Mouse (Mus musculus) thymus, postnatal 25 days (tissue): ENCODE data around the gene Fcrlb.
"Not testable (repeated sequence)": the region's sequence is repeated elsewhere in the genome, so short reads cannot be mapped to it uniquely, and the experiment has no call there.

Source experiments
- DNase-seq: peaks from one replicate; pipeline ENCODE4 v3.0.0; 2022

Fcrlb gene

DNA sequence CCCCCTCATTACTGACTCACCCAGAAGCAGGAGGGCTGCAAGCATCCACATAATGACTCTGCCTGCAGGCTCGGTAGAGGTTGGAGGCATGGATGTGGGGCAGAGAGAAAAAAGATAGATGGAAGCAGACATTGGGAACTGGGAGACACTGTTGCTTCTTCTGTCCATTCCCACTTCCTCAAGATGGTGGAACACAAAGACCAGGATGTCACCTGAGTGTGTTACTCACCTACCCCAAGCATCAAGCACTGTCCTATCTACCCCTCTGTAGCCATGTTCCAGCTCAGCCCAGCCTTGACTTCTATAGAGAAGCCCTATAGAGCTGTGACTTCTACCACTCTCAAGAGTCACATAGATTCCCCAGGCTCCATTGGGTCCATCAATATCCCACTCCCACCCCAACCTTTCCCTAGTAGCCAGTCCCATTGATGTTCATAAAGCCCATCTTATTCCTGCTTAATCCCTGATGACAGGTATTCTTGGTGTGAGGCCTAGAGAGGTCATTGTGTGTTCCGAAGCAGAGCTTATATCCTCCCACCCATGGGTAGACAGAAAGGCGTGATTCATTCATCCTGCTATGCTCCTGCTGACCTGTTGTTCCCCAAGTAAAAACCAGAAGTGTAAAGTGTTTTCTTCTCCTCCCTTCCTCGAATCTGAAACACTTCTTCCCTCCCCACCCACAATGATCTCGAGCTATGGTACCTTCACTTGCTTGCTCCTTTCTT, at the start of gene Fcrlb:
TSS of gene Fcrlb (minus strand) at position 51 of the 725 bp plus-strand sequence.
- no peak for DNase-seq

DNA sequence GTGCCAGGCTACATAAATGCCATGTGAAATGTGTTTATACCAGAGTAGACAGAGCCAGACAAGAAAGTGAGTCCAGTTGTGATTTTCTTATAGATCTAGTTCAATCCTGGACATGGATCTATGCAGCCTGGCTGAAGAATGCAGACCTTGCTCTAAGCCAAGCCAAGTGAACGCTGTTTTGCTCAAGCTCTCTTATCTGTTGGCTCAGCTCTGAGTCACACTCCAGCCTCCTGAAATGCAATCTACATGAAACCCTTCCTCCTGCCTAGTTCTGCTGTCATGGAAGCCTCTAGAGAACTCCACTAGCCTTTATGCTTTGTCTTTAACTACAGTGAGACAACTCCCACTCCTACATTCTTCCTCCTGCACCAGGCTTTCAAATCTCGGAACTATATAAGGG, 49.6 kb upstream of the Fcrlb start:
- no peak for DNase-seq

DNA sequence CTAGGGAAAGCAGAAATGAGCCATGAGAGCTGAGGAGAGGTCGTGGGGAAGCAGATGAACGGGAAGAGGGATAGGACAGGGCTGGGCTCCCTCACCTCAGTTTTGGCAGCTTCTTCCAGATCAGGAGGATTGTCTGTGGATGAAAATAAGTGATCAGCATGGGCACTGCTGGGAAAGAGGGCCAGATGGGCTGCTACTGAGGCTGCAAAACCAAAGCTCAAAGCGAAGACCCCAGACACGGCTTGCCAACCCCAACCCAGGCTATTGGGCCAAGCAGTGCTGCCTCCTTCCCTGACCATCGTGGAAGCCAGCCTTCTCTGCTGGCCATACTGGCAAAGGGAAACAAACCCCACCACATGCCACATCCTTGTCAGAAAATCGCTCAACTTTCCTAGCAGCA, 48.4 kb upstream of the Fcrlb start:
- DNase-seq, result no peak

DNA sequence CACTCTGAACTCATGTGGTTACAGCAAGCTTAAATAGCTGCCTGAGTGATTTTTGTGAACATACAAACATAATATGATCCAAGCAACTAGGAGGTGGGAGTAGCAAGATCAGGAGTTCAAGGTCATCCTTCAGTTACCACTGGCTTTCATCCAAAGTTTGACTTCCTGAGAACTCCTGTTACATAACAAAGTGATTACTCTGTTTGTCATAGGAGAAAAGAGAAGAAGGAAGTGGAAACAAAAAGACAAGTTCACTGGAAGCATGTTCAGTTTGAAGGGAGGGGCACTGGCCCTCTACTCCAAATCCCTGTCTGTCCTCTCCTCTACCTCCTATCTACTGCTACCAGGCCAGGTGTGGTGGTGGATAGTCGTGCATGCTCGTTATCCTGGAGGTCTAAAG, 47.0 kb upstream of the Fcrlb start:
- DNase-seq, result no peak

DNA sequence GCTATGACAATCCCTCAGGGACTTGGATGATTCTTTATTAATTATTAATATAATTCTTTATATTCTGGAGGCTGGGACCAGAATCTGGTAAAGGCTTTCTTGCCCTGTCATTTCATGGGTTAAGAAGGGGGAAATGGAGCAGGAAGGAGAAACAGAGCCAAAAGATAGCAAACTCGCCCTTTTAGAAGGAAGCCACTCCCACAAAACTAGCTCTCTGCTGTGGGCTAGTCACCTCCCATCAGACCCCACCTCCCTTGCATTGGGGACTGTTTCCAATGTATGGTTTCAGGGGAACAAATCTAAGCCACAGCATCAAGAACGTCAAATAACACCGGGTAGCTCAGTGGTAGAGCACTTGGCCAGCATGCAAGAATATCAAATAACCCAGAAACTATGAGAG, 45.5 kb upstream of the Fcrlb start:
- no peak for DNase-seq

DNA sequence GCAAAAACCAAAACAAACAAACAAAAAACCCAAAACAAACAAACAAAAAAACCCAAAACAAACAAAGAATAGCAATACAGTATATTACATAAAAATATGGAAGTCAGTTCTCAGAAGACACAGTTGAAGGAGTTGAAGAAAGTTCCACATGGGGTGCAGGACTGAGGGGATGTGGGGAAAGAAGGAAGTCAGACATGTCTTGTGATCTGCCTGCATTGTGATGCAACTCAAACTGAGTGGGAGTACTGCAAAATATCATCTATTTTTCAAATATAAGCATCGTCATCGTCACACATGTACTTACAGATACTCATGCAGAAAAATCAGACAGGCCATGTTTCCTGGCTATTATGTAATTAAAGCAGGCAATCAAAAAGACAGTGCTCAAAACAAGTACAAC, 40.5 kb upstream of the Fcrlb start:
- no peak for DNase-seq

DNA sequence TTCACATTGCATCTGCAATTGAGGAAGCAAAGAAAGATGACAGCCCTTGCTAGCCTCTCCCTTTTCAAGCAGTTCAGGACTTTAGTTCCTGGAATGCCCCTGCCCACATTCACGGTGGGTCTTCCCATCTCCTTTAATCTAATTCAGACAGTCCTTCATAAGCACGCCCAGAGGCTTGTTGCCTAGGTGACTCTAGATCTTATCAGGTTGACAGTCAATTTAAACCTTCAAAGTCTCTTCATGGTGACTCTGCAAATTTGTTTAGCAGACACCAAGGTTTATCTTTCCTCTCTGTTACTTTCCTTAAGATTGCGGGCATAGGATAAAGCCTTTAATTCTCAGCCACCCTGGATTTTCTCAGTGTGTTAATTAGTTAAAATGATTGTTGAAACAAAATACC, 38.0 kb upstream of the Fcrlb start:
- no peak for DNase-seq

DNA sequence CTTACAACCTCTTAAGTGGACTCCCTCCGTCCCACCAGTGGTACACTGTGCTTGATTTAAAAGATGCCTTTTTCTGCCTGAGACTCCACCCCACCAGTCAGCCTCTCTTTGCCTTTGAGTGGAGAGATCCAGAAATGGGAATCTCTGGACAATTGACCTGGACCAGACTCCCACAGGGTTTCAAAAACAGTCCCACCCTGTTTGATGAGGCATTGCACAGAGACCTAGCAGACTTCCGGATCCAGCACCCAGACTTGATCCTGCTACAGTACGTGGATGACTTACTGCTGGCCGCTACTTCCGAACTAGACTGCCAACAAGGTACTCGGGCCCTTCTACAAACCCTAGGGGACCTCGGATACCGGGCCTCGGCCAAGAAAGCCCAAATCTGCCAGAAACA, 32.2 kb upstream of the Fcrlb start:
- DNase-seq, result not testable (repeated sequence)

DNA sequence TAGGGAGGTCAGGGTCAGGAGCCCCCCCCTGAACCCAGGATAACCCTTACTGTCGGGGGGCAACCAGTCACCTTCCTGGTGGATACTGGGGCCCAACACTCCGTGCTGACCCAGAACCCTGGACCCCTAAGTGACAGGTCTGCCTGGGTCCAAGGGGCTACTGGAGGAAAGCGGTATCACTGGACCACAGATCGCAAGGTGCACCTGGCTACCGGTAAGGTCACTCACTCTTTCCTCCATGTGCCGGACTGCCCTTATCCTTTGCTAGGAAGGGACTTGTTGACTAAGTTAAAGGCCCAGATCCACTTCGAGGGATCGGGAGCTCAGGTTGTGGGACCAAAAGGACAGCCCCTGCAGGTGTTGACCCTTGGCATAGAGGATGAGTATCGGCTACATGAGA, 31.4 kb upstream of the Fcrlb start:
- not testable (repeated sequence) for DNase-seq

DNA sequence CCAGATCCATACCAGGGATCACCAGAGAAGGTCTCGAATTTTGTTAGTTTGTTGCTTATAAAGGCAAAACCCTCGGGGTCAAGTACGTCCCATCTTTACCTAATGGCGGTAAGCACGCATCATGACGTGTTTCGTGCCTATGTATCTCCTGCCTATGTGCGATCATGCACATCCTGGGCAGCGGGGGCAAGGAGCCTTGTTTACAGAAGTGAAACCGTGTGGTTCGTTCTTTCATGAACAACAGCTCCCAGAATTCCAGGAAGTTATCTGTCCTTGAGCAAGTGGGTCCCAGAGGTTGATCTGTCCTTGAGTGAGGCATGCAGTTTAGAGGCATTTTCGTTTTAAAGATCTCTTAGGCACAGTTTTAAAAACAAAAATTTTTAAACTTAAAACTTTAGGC, 26.5 kb upstream of the Fcrlb start:
- no peak for DNase-seq

DNA sequence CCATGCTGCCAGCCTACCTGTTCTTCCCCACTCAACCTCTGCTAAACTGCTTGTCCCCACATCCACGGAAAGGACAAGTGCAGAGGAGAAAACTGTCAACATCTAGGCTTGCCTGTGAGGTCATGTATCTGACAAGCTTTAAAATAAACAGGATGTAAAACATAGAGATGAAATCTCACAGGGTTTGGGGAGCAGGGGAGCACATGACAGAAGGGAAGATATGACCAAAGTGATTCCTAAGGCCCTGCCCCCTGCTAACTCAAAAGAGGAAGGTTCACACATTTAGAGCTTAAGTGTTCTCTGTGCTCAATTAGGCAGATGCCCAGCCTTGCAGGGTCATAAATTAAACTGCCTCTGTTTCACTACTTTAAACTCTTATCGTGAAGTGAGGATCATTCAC, 21.6 kb upstream of the Fcrlb start:
- DNase-seq, result no peak

DNA sequence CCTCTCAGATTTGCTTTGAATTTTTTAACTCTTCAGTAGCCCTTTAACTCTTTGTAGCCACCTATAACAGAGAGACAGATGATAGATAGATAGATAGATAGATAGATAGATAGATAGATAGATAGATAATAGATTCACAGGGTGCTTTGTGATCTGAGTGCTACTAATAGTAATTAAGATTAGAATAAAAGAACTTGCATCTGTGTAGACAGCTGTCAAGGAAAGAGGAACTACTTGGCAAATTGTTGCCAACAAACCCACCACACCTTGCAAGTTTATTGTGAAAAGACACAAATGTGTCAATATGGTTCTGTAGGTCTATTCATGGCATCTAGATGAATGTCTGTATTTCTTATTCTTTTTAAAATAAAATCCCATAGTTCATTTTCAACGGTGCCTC, 21.2 kb upstream of the Fcrlb start:
- DNase-seq, result no peak

DNA sequence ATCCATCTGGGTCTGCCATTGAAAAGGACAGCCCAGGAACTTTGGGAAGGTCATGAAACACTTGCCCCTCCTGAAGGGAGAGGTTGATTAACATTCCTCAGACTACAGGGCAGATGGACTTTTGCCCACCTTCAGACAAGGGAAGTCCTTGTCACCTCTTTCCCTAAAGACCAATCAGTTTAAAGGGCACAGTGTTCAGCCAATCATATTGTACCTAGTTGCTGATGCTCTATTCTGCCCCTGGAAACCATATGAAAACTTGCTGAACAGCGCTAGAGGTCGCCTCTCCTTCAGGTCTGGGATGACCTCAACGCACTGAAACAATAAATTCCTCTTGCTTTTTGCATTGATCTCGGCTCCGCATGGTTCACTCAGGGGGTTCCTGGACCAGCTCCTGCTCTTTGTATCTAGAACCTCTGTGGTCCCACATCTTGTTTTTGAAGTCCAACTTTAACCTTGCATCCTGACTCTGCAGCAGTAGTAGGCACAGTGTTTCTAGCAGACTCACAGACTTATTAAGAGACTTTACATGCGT, 20.7 kb upstream of the Fcrlb start:
- DNase-seq, result no peak

DNA sequence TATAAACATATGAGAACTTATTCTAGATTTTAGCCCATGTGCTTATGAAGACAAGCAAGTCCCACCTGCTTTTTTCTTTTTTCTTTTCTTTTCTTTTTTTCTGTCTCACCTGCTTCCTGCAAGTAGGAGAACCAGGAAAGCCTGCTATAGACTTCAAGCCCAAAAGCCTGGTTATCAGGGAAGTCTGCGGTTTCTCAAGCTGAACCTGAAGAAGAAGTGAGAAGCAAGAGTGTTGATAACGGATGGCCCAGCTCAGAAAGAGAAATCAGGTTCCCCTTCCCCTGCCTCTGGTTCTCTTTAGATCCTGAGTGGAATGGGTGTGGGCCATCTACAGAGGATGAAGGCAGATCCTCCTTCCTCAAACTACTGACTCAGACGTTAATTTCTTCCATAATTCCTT, 19.3 kb upstream of the Fcrlb start:
- DNase-seq, result no peak

DNA sequence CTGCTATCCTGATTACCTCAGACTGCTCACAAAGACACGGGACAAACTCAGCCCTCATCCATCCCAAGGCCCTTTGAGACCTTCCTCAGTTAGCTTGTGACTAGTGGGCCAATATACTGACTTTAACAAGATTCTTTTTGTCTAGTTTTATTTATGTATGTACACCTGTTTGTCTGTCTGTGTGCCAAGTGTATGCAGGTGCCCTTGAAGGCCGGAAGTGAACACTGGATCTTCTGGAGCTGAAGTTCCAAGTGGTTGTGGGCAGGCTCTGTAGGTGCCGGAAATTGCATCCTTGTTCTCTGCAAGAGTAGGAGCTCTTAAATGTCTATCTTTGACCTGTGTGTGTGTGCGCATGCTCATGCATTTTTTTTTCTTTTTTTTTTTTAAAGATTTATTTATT, 16.5 kb upstream of the Fcrlb start:
- DNase-seq, result no peak

DNA sequence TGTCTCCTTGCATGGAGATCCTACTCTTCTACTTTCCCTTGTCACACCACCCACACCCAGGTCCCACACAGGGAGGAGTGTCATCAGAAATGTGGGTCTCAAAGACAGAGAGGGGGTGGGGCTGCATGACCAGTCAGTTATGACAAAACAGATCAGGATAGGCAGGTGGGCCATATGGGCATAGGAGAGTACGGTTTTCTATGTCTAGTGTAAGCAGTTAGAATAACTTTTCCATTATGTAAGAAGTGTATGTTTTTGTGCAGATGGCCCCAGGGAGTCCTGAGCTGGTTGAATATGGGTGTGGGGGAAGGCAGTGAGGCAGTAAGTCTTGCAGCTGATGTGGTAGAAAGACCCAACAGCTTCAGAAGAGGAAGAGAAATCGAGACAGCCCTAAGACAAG, 15.7 kb upstream of the Fcrlb start:
- no peak for DNase-seq

DNA sequence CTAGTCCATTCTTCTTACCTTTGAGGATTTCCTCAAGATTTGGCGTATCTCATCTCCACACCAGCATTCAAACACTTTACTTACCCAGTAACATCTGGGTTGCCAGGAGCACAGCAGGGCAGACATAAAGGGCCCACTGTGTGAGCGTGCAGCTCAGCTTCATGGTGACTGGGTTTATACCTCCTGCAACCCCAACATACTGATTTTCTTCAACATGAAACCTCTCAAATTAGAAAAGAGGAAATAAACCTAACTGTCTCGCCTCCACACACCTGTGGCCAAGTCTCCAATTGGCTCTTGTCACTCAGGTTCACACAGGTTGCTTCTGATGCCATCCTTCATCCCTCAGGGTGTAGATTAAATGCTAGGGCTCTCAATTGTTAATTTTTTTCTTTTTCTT, 14.6 kb upstream of the Fcrlb start, which contains the start of gene Fcrla:
TSS of gene Fcrla (minus strand) at position 206 of the 400 bp plus-strand sequence.
- no peak for DNase-seq

DNA sequence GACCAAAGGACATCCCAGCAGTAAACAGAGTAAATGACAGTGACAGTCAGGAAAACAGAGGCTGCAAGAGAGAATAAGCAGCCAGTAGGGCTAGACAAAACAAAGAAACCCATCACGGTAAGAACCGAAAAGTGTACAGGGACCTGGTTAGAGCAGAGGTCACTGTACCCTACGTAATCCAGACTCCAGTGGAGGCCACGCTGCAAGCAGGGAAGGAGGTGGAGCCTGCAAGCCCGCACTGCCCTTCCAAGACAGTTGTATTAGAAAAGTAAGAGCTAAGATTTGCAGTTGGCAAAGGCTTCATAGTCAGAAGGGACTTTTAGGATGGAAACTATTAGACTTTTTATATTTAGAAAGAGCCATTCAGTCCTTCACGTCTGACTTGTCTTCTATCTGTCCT, 14.2 kb upstream of the Fcrlb start:
- no peak for DNase-seq

DNA sequence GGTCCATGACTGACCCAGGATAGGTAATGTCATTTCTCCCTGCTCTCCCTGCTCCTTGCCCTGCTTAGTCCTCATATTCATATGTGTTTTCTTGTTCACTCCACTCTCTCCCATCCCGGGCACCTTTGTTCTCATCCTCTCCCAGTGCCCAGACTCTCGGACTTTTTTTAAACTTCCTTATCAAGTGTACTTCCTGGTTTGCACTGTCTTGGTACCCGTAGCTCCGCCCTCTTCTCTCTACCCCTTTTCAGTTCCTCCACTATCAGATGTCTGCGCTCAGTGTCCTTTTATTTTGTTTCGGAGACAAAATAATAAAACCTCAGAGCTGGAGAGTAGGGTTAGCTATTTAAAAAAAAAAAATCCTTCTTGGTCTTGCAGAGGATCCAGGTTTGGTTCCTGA, 11.7 kb upstream of the Fcrlb start:
- peak; percentile 27 for DNase-seq

DNA sequence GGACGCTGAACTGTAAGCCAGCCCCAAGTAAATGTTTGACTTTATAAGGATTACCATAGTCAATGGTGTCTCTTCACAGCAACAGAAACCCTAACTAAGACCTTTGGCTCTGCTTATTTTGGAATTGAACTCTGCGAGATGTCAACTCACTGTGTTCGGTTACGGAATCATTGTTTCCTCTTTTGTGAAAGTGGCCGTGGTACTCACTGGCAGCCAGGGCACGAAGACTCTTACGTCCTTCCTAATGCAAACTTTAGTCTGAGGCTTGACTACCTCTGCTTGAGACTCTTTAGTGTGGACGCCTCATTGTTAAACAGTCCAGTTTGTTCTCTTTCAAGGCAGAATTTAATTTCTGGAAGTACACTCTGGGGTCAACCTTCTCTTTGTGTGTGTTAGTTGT, 6.6 kb upstream of the Fcrlb start:
- no peak for DNase-seq

DNA sequence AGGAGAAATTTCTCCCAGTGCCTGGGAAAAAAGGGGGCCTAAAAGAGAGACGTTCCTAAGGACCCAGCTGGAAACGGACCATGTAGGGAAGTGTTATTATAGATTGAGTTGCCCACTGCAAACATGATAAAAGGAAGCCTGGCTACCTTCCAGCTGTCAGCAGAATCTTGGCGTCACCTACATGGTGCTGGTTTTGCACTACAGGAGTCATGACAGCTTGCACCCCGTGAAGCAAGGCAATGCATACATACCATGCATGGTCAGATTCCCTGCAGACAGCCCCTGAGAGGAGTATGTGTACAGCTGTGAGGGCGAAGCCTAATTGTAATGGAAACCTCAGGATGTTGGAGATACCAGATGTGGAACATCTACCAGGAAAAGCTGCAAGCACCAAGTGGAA, 2.9 kb upstream of the Fcrlb start:
- DNase-seq, result no peak

DNA sequence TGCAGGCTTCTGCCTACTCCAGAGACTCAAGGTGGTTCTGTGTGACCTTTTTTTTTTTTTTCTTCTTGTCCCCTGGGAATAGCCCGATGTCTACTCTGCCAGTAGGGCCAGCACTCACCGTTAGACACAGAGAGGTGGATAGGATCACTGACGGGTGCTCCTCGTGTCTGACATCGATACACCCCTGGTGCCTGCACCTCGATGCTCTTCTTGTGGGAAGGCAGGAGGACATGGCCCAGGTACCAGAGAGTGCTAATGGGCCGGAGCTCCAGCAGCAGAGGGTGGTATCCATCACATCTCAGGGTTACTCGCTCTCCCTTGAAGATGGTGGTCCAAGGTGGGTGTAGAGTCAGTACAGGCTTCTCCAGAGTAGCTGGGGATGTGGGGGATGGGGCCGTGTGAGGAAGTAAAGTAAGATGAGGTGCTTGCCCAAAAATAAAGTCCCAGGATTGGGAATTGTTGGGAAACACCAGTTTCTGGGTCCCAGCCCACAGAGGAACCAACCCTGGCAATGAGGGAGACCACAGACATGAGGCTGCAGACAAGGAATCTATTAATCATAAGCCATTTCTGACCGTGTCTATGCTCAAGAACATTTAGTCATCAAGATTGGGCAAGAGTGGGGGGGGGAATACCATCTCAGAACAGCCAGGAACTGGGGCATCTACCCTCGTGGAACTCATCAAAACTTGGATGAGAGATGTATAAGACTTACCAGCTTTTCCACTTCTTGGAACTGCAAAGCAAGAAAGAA, 657 bp downstream of the Fcrlb start:
- DNase-seq, result no peak

DNA sequence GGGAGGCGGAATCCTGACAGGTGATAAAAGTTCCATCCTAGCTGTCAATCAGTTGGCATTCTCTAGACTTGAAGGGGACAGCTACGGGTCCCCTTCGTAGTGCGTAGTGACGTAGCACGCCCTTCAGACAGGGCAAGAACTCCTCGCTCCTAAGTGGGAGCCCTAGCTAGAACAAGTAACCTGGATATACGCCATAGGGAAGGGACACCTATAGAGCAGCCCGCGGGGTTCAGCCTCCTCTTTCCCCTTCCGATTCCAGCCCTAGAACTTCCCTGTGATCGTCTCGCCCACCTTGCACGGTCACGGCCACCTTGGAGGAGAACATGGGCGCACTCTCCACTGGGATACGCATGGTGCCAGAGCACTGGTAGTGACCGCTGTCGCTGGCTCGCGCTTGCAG, 4.4 kb downstream of the Fcrlb start:
- no peak for DNase-seq

DNA sequence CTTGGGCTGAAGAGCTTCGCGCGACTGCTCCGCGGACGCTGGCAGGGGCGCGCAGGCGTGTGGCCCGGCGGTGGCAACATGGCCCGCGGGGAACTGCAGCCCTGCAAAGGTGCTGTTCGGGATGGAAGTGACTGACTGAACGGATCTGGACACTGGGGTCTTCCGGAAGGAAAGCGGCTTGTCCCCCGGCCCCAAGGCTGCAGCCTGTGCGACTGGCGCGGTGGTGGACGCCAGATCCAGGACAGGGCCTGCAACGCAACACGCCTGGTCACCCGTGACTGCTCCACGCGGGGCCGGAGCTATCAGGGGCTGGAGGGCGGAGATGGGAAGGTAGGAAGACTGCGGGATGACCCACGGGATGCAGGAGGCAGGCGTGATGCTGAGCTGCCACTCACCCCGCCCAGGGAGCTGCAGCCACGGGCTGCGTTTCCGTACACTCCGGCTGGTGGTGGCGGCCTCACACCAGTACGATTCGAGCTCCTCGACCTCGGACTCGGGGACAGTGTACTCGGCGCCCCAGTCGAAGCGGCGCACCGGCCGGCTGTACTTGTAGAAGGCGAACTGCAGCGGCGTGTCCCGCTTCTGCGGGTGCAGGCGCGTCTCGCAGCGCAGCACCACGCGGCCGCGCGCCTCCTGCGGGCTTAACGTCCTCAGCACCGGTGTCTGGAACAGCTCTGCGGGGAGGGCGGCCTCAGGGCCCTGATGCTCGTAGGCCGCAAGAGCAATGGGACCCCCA, 5.1 kb downstream of the Fcrlb start:
- DNase-seq, result no peak
